Mouse (Mus musculus): ENCODE results near the gene Eras.
"Not testable (repeated sequence)": the region's sequence is repeated elsewhere in the genome, so short reads cannot be mapped to it uniquely, and the experiment has no call there.

The Eras gene

DNA sequence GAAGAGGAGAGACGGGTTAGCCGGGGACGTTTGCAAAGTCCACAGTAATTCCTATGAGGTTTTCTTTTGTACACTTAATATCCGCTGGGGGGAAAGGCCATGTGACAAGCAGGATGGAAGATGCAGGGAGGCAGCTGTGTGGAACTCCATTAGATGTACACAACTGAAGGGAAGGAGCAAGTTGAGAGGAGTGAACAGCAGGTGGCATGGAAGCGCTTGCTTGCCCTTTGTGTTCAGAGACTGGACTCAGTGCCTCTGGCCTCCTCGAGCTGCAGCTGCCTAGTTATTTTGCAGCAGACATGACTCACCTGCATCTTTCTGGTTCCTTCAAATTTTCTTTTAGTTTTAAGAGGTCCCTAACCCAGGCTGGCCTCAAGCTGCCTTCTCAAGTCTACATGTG, 17.9 kb downstream of the Eras start:
- no peak for DNase-seq (ENCODE audit: low spot score in 2 of 2)

DNA sequence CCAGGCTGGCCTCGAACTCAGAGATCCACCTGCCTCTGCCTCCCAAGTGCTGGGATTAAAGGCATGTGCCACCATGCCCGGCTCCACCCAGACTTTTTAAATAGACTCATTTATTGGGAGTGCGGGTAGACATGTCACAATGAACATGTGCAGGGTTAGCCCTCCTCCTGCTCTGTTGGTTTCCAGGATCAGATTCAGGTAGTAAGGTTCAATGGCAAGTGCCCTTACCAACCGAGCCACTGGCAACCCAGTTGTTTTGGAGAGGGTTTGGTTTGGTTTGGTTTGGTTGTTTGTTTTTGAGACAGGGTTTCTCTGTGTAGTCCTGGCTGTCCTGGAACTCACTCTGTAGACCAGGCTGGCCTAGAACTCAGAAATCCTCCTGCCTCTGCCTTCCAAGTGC, 19.2 kb downstream of the Eras start, which contains the start of gene Gm10490:
Gm10490 (plus strand) TSS at position 301 of the 400 bp plus-strand sequence.
- not testable (repeated sequence) for DNase-seq (ENCODE audit: low spot score in 2 of 2)

DNA sequence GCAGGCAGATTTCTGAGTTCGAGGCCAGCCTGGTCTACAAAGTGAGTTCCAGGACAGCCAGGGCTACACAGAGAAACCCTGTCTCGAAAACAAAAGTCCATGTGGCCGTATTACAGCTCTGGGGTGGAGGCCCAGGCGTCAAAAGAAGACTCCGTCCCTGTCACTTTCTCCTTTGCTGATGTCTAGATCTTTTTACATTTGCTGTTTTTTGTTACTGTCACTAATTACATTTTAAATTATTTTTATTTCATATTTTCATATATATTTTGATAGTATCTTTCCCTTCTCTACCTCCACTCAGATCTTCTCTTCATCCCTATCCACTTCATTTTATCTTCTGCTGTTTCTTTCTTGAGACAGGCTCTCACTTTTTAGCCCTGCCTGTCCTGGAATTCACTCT, 20.7 kb downstream of the Eras start, which contains the start of gene Gm10491:
Gm10491 (minus strand) TSS at position 101 of the 400 bp plus-strand sequence.
- DNase-seq (ENCODE audit: low spot score in 2 of 2), result no peak

DNA sequence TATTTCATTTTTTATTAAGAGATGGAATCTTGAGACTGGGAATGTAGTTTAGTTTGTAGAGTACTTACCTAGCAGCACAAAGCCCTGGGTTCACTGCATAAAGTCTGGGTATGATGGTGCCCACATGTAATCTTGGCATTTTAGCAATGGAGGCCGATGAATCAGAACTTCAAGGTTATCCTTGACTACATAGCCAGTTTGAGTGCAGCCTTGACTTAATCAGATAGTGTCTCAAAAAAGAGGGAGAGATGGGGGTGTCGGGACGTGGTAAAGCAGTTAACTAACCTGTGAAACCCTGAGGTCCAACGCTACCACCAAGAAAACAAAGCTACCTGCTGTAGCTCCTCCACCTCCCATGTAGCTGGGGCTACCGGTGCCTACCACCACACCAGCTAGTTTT, 24.0 kb downstream of the Eras start:
- DNase-seq (ENCODE audit: low spot score in 2 of 2), result no peak

DNA sequence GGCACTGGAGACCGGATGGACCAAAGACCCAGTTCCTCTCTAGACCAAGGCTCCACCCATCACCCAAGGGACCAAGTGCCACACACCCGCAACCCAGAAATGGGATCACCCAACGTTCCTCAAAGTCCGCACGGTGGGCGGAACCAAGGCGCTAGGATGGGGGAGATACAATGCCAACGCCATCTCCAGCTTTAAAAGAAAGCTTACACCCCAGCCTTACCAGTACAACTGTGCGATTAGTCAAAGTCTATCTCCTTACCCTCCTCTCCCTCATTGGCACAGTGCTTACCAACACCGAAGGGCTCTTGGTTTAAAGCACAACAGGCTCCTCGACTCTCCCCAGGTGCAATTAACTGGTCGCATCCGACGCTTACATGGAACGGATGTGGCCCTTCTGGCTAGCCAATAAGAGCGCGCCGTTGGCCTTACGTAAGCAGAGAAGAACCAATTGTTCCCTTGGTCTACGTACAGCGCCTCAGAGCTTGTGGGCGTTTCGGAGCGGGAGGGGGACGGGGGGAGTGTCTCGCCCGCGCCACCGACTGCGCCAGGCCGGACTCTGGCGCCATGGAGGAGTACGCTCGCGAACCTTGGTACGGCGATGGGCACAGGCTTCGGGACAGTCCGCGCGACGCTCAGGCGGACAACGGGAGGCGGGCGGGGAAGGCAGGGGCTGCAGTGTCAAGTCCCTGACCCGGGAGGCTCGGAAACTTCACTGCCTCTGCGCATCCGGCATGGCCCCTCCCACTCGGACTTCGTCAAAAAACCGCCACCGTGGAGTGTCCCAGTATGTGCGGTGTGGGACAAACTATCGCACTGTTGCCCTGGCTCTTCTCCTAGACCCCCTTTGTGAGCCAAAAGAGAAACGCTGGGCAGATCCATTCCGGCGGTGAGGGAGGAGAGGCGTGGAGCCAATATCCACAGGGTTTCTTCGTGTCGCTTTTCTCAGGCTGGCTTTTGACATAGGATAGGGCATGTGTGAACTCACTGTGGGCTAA, 29.2 kb downstream of the Eras start, which contains the start of the genes Pqbp1 and Timm17b:
Pqbp1 (minus strand) TSS at position 390 of the 995 bp plus-strand sequence.
Timm17b (plus strand) TSS at position 478 of the 995 bp plus-strand sequence.
- peak; percentile 76 to 88 for DNase-seq (ENCODE audit: low spot score in 2 of 2)

DNA sequence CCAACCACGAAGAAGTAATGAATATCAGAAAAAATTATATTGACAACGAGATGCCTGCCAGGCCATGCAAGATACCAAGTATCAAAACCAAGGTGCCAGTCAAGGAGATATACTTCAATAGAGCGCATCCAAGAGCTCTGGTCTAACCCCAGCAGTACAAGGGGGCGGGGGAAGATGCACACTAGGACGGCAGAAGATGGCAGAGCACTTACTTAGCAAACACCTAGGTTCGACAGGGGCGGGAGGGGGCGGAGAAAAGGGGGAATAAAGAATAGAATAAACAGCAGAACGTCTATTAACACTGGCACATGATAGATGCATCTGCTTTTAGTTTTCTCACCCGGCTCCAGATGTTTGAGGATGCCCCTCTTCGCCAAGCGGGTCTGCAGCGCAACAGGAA, 30.2 kb downstream of the Eras start:
- DNase-seq (ENCODE audit: low spot score in 2 of 2), result no peak

DNA sequence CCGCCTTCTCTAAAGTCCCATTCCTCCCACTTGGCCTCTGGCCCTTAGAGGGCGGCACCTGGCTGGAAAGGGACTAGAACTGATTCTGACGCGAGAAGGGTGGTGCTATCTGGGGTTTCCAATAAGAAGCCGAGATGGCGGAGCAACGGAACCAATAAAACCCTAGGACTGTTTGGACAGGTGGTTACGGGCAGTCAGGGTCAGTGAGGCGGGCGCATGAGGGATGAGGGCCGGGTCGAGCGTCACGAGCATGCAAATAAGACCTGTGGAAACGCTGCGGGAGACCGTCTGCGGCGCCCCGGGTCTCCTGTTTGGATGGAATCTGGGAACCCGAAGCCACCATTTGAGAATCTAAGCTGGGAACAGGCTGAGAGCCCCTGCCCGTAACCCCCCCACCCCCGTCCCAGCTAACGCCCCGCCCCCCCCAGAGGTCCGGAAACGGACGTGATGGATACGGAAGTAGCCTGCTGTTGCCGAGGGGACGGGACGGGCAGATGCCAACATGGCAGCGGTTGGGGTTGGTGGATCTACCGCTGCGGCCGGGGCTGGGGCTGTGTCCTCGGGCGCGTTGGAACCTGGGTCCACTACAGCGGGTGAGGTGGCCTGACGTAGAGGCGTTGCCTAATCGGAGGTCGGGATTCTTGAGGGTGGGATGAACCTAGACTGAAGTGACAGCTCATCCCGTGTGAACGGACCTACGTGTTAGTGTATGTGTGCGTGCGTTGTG, 44.4 kb downstream of the Eras start, which contains the start of gene Slc35a2:
Slc35a2 (plus strand) TSS at position 188 of the 727 bp plus-strand sequence.
- peak; percentile 77 to 79 for DNase-seq (ENCODE audit: low spot score in 2 of 2)

DNA sequence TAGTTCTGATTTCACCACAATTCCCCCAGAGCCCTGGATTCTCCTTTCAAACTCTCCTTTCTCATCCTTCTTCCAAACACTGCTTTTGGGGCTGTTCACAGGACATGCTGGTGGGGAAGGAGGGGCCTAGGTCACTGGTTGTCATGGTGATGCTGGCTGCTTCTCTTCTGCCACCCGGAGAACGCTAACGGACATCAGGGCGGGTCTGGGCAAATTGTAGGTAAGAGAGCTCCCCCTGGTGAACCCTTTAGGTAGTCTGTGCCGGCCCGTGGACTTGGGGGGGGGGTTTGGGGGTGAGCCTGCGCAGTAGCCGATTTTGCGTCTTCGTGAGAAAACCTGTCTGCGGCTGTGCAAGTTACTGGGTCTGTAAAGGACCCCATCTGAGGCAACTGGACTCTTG, 48.6 kb downstream of the Eras start:
- DNase-seq (ENCODE audit: low spot score in 2 of 2), result peak in 1 of 2 experiments; percentile 39

DNA sequence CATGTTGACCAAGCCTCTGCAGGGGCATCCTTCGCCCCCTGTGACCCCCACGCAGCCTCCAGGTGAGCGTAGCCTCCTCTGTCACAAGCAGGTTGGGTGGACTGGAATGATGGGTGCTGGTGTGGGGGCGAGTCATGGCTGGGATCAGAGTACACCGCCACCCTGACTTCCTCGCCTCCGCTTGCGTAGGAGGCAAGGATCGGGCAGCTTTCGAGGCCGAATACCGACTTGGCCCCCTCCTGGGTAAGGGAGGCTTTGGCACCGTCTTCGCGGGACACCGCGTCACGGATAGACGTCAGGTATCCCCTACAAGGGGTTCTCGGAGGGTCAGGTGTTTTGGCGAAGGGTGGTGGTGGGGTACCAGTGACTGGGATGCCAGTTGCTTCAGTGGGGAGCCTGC, 49.9 kb downstream of the Eras start:
- no peak for DNase-seq (ENCODE audit: low spot score in 2 of 2)

DNA sequence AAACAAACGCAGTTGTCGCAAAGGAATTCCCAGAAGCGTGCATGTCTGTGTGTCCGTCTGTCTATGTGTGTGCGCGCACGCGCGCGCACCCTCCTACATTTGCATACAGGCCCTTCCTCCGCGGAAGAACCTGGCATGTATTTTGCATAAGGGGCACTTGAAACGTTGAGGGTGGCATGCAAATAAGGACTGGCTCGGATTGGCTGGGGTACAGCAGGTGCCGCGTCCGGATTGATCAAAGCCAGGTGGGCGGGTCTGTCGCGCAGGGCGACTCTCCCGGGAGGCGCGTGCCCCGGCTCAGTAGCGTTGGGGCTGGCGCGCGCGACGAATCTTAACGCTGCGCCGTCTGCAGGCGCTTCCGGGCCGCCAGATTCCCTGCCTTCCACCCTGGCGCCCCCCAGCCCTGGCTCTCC, 50.4 kb downstream of the Eras start, which contains the start of gene Pim2:
Pim2 (plus strand) TSS at position 256 of the 413 bp plus-strand sequence.
- peak; percentile 64 to 68 for DNase-seq (ENCODE audit: low spot score in 2 of 2)
